Mouse (Mus musculus) ES-Bruce4 (cell line): ENCODE results near the gene Eif6.

Experiments used
- CTCF ChIP-seq: IDR thresholded peaks from one replicate; pipeline ENCODE4 v1.8.1; 2011; ENCODE audit warnings: low read depth, low read length
- EP300 ChIP-seq: IDR thresholded peaks from 2 replicates; pipeline ENCODE4 v1.6.1; 2011; ENCODE audit warnings: low read depth, low read length; ENCODE audit not compliant: insufficient read depth

DNA sequence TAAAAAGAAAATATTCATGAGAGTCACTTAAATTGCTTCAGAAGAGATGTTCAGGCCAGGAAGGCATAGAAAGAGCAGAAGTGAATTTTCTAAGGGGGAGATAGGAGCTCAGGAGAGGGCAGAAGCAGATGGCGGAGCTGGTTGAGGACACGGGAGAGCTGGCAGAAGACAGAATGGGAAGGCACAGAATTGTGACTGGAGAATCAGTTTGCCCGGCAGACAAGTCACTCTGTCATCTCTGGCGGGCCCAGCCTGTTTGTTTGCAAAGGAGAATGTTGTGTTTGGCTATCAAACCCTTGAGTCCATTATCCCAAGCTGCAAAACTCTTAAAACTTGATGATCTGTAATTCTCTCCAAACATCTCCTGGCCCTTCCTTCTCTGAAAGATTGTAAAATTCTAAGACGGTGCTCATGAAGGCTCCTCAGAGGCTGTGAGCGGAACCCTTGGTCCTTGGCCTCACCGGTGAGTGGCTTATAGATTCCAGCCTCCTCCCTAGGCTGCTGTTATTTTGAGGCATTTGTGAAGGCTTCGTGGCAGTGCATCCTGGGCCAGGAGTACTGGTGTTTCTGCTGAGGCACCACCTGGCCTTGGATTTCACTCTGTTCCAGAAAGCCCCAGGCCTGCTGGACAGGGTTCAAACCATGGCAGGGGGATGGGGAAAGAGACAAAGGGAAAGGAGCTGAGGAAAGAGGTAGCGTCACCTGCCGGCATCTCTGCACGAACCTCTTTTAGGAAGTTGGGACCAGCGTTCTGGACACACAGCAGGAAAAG, 31.9 kb downstream of the Eif6 start:
- TF ChIP-seq CTCF (no peak), EP300 (no peak)
